Mouse (Mus musculus) heart, adult 2 months (tissue): ENCODE data around the gene Eprs.

ENCODE experiments used
- CTCF ChIP-seq: fragments of 200-600 bp; IDR thresholded peaks from 2 replicates; pipeline ENCODE4 v1.8.1; 2022; ENCODE audit warnings: antibody characterized with exemption, mild to moderate bottlenecking, moderate library complexity
- EP300 ChIP-seq: fragments of 200-500 bp; IDR thresholded peaks from 2 replicates; pipeline ENCODE4 v1.6.1; 2011; ENCODE audit warnings: low read depth, low read length, control low read depth; ENCODE audit not compliant: insufficient read depth
- POLR2A ChIP-seq: fragments of 200-500 bp; IDR thresholded peaks from 2 replicates; pipeline ENCODE4 v1.6.1; 2011; ENCODE audit warnings: mild to moderate bottlenecking, low read depth, low read length, control low read depth; ENCODE audit not compliant: insufficient read depth

DNA sequence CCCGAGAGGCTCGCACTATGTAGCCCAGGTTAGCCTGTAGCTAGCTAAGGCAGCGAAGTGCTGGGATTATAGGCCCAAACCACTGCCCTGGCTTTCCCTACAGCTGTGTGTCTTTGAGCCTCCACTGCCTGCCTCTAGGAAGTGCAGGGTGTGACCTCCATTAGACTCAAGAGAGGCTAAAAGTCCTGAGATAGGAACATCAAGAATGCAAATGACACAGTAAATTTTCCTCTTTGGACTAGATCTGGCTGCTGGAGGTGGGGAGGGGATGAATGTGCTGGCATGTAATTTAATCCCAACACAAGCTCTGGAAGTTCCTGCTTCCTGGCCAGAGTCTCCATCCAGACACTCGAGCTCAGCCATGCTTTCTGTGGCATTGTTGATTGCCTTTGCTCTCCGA is 97.3 kb downstream of the Eprs start:
- TF ChIP-seq CTCF (no peak), POLR2A (no peak), EP300 (no peak)
